Mouse (Mus musculus): Measurements from ENCODE around the gene Tiam1. TPM values are rescaled to one million over a fixed set of nuclear protein-coding genes. Genes with fewer than 3 reads are reported as not detected.

Tiam1 gene
- polyA plus RNA-seq, 1 experiment, result 3.6 TPM

DNA sequence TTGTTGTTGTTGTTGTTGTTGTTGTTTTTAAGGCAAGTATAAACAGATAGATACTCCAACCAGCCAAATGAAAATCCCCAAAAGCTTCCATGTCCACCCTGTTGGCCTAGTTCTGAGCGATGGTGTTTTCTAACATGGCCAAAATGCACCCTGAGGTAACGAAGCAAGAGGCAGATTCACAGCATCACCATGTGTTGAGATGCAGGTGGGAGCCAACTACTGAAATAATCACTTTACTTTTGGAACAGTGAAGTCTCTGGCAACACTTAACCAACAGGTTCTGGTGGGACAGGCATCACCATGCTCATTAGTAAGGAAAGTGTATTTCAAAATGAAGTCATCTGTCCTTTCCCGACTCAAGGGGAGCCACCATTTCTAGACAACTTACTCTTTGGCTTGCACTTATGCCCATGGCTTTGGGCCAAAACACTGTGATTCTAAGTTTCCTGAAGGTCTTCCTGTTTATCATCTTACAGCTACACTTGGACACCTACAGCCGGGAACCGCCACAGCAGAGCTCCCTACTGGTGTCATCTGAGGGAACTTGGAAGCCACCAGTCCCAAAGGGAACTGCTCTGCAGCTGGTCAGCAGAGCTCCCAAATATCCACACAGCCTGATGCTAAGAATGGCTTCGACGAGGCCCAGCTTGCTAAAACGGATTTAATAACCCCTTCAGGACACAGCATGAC lies 230.7 kb downstream of the Tiam1 start:
- DNase-seq (ENCODE audit: low read depth), result no peak

DNA sequence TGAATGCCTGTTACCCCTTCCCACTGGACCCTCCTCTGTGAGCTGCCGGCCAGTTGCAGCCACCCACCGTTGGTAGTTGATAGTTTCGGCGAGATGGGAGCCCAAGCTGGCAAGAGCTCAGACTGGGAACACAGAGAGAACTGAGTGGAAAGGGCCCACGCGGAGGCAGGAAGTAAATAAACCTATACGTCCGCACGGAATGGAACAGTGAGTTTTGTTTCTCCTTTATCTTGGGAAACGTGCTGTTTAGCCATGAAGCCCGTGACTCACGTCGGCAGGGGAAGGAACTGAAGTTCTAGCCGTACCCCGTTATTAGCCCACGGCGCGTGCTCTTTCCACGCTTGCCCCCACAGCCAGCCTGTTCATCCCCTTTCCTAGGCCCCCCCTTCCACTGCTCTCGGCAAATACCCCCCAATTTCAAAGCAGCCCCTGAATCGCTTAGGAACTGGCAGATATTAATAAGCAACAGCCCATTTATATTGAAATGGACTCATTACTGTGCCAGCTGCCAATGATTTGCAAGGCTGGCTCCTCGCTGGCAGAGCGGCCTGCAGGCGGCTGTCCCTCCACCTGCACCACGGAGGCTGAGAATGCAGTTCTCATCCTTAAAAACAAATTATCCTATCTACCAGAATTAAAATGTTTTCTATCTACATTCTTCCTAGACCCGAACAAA lies 234.0 kb downstream of the Tiam1 start:
- no peak for DNase-seq (ENCODE audit: low read depth)

DNA sequence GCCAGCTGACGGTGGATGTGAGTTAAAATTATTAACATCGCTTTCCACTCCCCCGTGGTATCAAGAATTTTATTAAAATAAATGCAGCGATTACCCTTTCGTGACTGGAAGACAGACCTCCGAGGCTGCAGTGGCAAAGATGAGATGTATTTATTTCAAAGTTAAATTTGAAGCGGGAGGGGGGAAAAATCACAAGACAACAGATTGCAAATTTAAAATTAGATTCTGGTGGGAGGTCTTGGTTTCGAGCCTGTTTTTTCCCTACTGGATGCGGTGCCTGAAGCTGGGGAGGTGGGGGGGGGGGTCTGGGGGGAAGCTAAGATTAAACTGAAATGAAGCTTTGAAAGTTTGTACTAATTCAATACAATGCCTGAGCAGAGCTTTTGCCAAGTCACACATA lies 235.9 kb downstream of the Tiam1 start:
- DNase-seq (ENCODE audit: low read depth), result no peak

DNA sequence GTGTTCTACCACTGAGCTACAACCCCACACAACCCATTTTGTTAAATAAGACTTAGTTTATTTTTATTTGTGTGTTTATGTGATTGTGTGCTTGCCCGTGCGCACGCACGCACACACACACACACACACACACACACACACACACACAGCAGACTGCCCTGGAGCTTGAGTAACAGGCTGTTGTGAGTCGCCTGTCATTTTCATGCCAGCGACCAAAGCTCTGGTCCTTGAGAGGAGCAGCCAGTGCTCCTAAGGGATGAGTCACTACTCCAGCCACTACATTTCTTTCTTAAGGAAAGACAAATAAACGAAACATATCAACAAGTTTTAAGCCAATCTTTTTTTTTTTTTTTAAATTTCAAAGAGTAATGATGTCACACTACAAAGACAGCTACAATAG lies 236.7 kb downstream of the Tiam1 start:
- DNase-seq (ENCODE audit: low read depth), result no peak

DNA sequence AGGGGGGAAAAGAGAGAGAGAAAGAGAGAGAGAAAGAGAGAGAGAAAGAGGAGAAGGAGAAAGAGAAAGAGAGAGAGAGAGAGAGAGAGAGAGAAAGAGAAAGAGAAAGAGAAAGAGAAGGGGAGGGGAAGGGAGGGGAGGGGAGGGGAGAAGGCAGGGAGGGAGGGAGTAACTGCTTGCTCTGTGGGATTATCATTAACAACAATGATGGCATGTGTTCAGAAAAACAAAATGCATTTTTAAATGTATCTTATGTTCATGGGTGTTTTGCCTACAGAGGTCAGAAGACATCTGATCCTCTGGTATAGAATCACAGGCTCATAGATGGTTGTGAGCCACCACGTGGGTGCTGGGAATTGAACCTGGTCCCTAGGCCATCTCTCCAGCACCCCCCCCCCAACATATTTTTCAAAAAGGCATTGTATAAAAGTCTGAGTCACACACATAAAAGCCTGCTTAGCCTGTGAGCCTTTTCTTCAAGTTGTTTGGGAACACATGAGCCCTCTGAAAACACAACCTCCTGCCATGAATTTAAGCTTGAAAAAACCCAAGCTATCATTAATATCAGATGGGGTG lies 237.8 kb downstream of the Tiam1 start:
- DNase-seq (ENCODE audit: low read depth), result no peak

DNA sequence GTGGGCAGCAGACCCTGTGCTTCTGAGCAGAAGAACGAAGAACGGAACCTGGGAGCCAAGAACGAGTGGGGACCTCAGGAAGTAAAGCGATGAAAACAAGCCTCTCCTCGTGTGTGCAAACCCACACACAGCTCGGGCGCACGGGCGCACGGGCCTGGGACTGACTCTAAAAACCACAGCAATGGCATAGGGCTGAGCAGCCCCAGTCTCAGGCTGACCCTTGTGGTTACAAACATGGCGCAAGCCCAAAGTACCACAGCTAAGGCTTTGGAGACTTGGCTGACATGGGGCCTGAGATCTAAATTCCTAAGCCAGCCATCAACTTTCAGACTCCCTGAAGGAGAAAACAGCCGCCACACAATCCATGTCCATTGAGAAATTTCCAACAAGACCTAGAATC lies 239.4 kb downstream of the Tiam1 start:
- no peak for DNase-seq (ENCODE audit: low read depth)

DNA sequence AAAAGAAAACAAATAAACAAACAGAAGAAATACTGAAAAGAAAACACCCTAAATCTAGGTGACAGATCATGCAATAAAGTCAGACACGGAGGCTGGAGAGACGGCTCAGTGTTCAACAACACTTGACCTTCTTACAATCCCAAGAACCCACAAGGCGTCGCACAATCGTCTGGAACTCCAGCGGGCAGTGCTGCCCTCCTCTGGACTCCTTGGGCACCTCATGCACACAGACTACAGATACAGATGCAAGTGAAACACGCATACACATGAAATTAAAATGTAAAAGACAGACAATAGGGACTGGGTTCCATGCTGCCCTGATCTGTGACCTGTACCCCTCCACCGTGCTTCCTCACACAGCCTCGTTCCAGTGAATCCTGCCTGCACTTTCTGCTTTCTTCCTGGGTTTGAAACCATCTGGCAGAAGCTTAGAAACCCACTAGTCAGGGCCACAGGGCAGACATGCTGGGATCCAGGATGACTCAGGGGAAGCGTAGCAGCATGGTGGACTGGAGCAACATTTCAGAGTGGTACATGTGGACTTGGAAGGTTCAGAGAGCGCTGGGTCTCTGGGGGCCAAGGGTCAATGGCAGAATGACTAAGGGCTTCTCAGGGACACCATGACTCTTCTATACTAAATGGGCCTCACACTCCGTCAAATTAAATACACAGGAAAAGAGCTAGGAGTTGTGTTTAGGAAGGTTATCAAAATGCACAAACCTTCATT lies 240.8 kb downstream of the Tiam1 start:
- no peak for DNase-seq (ENCODE audit: low read depth)

DNA sequence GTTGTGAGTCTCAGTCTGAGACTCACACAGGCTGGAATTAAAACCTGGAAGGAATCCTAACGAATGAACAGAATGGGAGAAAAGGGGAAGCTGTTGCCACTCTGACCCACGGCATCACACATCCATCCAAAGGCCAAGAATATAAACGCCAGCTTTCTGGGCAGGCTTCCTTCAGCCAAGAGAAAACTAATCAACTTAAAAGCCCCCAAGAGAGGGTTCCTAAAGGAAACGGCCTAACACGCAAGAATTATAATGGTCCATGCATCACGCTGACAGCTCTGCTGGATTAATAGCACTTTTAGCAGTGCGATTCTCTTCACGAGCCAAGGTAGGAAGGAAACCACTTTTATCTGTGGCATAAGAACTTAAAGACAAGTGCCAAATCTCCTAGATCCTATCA lies 242.9 kb downstream of the Tiam1 start:
- no peak for DNase-seq (ENCODE audit: low read depth)

DNA sequence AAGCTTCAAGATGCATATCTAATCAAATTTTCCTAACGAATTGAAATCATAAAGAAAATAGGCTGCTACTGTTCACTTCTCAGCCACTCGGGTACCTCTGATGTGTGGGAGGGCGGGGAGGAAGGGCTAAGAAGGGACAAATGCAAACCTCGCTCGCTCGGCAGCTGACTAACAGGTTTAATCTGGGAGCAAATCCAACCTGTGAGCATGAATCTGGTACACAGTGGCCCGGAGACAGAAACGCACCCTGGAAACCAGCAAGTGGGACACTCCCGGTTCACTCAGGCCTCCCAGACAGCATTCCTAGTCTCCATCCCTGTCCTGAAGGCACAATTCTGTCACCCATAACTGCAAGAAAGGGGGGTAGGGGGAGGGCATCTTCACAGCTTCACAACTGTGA lies 244.4 kb downstream of the Tiam1 start:
- DNase-seq (ENCODE audit: low read depth), result no peak

DNA sequence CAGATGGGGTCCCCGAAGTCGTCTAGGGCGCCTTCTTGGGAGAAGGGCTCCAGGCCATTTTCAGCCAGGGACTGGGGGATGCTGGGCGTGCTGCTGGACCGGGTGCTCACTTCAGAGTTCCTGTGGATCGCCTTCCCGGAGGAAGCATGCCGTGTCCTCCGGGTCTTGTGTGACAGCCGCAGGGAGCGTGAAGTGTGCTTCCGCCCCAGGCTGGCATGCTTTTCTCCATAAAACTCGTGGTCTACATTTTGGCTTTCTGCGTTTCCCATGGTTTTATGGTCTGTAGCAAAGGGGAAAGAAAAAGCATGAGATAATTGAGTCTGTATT lies 245.3 kb downstream of the Tiam1 start:
- no peak for DNase-seq (ENCODE audit: low read depth)

DNA sequence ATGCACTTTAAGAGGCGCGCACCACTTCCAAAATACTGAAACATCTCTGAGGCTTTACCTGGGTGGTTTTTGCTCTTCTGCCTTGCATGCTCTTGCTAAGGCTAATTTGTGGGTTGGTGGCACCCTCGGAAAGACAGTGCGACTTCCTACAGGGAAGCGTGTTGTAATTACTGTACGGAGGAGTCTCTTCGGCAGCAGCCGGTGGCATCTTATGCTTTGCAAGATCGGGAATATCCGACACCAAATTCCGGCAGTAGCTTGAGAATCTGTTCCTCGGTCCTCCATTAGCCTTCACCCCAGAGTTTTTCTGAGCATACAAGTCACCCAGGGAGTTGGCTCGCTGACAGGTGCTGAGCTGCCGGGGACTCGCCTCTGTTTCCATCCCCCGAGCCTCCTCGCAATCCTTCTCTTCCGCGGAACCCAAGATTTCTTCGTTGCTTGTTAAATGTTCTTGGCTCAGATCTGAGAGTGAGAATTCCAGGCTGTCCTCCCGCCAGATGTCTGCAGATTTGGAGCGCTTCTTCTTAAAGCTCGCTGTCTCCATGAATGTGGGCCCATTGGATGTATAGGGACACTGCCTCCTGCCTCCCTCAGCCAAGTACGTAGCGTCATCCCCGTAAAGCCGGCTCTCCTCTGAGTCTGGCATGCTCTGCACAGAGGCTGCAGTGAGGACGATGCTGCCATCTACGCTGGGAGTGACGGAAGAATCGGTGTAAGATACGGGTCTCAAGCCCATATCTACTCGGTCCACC lies 245.8 kb downstream of the Tiam1 start:
- DNase-seq (ENCODE audit: low read depth), result no peak

DNA sequence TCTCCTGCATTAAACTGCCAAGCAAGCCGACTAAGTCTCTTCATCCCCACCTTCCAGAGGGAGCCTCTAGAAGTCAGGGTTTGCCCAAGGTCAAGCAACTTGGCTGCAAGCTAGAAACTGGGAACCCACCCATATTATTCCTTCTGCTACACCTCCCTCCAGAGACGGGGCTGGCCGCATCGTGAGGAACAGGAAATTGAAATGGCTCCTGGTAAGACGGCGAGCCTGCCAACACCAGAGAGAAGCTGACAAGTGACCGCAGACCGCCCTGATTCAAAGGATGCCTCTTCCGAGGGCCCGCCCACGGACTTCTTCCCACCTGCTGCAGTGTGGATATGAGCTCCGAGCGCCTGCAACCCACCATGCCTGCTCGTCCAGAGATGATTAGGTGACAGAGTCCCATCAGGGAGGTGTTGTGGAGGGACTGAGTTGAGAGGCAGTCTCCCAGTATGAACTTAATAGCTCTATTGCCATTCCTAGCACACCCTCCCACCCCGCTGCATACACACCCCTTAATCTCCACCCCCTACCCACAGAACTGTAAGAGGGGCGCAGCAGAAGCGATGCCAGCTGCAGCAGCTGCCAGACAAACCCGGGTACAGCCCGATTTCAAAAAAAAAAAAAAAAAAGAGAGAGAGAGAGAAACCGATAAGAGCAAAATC lies 246.6 kb downstream of the Tiam1 start:
- no peak for DNase-seq (ENCODE audit: low read depth)

DNA sequence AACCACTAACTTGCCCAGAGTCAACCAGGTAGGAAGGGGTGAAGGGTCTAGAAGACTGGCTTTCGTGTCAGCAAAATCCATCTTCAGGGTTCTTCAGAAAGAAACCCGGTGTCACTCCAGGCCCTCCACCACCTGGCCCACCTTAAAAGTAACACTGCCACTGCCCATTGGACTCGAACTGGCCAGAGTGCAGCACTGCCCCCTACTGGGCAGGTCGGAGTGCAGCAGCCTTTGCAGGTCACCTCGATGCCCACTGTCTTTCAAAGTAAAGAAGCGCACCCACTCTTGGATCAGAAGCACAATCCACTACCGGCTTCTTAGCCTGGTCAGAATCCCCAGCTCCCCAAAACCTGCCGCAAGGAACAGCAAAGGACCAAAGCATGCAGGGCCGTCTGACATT lies 247.2 kb downstream of the Tiam1 start:
- no peak for DNase-seq (ENCODE audit: low read depth)

DNA sequence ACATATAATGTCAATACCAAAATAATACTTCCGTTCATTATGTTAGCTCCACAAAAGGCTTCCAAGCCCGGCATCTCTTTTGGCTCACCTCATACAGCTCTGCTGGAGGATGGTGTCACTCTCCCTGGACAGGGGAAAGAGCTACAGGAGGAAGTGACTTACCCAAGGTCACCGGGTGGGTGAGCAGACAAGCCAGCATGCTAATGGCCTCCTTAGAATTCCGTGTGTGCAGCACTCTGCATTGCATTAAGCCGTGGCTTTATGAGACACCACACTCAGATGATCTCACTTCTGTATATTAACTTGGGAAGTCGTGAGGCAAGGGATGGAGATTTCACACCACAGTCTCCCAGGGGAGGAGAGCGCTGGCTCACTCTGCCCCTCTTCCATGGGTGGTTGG lies 248.3 kb downstream of the Tiam1 start:
- no peak for DNase-seq (ENCODE audit: low read depth)

DNA sequence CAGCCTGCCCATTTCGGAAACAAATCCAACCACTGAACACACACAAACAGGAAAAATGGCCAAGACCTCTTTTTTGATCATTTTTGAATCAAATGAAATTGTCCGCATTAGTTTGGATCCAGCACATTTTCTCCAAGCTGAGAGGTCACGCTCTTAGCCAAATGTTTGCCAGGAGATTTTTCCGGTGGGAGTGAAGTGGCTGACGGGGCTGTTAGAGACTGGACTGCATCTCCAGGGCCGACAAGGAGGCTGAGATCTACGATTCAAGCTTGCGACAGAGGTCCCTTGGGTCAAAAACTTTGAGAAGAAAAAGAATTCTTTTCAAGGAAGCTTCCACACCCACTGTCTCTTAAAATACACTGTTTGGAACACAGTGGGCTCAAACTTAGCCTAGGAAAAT lies 248.8 kb downstream of the Tiam1 start:
- DNase-seq (ENCODE audit: low read depth), result no peak

DNA sequence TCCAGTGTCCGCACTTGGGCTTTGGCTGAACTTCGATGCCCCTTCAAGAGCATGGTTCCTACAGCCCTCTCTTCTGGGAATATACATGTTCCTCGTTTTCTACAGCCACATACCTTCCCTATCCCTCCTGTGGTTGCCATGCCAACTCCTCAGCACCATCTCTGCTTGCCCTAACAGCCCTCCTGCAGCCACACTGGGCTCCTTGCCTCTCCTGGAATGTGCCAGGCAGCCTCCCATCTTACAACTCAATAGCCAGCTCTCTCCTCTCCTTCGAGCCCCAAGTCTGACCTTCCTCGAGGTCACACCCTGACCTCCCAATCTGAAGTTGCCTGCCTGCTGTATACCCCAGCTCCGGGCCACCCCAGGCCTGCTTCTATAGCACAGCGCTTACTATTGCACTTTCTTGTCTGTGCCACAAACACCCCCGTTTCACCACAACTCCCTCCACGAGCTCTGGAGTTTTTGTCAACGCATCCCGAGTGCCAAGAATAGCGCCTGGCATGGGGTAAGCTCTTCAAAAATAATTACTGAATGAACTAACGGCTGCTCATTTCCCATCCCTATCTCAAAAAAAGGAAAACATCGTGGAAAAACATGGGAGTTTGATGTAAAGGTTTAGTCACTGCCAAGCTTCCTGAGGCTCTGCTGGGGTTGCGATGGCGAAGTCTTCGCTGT lies 252.9 kb downstream of the Tiam1 start:
- DNase-seq (ENCODE audit: low read depth), result no peak

DNA sequence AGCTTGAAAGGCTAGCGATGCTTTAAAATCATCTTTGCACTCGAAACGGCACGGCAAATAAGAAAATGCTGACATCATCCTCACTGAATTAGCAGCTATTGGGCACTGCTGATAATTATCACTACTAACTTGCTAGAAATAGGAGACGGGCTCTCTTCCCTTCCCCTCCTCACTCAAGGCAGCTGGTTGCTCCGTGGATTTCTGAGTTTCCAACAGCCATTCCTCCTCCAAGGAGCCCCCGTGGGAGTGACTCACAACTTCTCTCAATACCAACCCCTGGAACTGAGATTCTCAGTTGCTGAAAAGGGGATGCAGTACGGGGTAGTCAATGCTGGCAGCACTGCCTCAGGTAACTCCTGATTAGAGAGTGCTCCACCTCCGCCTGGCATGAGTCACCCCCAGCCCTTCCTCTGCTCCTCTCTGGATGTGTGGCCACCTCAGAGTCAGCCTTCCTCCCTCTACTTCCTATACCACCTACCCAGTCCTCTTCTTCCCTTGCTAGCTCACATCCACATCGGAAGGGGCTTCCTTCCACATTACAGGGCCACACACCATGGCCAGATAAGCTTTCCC lies 253.6 kb downstream of the Tiam1 start:
- no peak for DNase-seq (ENCODE audit: low read depth)

DNA sequence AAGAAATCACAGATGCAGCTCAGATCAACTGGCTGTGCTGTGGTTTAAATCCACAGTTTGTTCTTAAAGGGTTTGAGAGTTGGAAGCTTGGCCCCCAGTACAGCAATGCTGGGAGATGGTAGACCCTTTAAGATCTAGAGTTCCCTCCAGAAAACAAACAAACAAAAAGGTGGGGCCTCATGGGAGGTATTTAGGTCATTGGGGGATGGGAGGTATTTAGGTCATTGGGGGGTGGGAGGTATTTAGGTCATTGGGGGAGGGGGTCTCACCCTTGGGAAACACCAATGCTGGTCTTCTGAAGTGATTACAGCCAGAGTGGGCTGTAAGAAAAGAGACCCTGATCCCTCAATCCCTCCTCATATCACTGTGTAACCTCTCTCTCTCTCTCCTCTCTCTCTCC lies 257.0 kb downstream of the Tiam1 start:
- DNase-seq (ENCODE audit: low read depth), result no peak

DNA sequence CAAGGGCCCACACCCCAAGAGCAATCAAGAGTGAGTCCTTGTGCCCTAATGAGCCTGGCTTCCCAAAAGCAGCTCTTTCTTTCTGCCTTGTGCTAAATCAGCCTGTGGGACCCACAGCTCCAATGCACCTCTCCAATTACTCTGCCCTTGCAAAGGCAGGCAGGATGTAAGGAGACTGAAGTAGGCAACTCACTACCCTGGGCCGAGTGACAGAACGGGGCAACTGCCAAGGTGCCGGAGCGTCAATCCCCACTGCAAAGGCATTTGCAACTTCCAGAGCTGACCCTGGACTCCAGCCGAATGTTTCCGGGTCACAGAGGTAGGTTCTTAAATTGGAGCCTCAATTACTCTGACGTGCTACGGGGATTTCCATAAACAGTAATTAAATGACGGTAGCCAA lies 257.9 kb downstream of the Tiam1 start:
- no peak for DNase-seq (ENCODE audit: low read depth)

DNA sequence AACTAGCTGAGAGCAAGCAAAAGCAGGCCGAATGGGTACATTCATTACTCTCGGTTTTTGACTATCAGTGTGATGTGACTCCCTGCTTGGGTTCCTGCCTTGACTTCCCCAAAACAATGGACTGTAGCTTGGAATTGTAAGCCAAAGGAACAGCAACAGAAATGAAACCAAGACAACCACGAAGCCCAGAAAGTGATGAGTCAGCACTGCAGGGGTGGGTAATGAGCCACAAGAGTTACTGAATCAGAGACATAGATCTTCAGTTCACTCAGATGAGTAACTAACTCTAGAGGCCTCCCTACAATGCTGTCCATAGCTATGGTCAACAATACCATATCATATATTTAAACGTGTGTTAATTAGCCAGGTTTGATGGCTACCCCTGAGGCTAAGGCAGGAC lies 259.7 kb downstream of the Tiam1 start:
- DNase-seq (ENCODE audit: low read depth), result no peak

All from gonadal fat pad, adult 2 months (tissue).